Mouse (Mus musculus): ENCODE measurements around the gene E2f2.

The E2f2 gene

DNA sequence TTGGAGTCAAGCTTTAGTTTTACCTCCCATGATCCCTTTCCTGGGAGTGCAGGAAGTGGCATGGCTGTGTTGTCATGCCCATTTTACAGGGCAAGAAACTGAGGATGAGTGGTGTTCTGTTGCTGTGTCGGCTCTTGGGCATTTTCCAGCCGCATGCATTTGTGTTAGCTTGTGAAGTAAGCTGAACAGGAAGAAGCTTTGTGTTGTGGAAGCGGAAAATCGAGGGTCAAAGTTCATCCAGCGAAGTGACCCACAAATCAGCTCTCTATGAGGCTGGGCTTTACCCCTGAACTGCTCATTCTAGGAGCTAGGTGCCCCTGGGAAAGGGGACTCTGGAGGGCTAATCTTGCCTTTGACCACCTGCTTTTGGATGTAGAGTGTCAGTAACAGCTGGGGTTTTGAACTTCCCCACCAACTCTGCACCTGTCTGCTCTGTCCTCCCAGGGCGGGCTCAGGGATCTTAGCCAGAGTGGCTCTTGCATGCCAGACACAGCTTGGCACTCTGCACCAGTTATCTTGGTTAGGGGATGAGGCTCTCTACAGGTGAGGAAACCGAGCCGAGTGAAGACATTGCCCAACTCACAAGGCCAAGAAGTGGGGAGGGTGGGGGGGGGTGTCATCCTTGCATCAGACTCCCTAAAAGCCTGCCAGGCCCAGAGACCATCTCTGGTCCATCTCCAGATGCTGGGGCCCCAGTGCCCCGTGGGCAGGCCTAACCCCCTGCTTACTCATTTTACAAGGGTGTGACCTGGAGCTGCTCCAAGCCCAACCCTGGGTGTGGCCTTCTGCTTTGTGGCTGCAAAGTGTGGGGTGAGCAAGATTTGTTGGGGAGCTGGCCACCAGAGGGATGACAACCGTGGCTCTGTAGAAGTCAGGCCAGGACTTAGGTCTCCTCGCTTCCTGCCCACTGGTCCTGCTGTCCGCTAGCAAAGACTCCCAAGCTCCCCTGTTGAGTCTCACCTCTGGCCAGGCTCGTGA, 2.3 kb downstream of the E2f2 start:
- DNase-seq (ENCODE audit: low spot score in 2 of 2): peak; percentile 84 to 89

GRCm38 (mm10) chr4:136176022-136176552, 3.9 kb downstream of the E2f2 start:
- DNase-seq (ENCODE audit: low spot score in 2 of 2): no peak

GRCm38 (mm10) chr4:136177244-136177611, 5.0 kb downstream of the E2f2 start:
- DNase-seq (ENCODE audit: low spot score in 2 of 2): peak; percentile 43 to 51

- peak; percentile 90 to 95 for DNase-seq (ENCODE audit: low spot score in 2 of 2)
These were observed 5.6 kb downstream of the E2f2 start for GRCm38 (mm10) chr4:136177612-136178474.

- no peak for DNase-seq (ENCODE audit: low spot score in 2 of 2)
These were observed 6.3 kb downstream of the E2f2 start for GRCm38 (mm10) chr4:136178475-136178921.

DNA sequence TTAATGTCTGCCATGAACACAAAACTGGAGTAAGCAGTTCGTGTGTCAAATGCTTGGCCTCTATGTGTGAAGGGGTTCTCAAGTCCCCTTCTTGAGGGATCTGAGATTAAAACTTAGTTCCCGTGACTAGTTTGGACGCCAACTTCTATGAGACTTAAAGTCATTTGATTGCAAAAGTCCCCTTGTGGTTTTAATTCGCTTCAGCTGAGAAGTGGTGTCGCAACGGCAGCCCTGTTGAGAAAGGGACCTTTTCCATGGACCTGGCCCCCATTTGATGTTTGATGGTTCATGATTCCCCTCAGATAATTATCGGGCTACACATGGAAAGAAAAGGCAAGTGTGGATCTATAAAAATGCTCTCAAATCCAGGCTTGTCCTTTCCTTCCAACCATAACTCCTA, 7.3 kb downstream of the E2f2 start:
- no peak for DNase-seq (ENCODE audit: low spot score in 2 of 2)

GRCm38 (mm10) chr4:136179998-136180397, 7.8 kb downstream of the E2f2 start:
- peak; percentile 92 to 95 for DNase-seq (ENCODE audit: low spot score in 2 of 2)

DNA sequence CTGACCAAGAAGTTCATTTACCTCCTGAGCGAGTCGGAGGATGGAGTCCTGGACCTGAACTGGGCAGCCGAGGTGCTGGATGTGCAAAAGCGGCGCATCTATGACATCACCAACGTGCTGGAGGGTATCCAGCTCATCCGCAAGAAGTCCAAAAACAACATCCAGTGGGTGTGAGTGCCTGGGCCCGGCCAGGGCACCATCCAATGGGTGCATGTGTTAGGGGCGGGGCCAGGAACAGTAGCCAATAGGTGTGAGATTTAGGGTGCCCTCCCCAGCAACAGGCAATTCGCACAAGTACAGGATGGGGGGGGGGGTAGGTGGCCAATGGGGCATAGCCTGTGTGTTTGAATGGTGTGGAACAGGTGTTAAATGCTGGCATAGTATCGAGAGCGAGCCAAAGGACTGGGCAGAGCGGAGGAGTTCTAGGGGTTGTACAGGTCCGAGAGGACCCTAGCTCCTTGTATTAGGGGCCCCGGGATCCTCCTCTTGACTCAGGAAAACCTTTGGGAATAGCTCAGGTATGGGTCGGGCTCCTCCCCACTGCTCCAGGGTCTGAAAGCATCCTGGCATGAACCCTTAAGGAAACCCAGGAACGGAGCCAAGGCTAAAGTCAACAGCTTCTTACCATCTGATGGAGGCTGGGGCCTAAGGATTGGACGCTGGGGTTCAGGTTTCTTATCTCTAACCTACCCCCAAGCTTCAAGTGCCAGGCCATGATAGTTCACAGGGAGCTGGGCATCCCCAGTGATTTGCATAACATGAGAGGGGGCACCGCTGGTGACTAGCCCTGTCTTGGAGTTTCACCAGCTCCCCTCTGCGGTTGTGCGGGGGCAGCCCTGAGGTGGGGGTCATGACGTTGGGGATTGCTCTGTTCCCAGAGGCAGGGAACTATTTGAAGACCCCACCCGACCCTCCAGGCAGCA, 8.5 kb downstream of the E2f2 start:
- peak; percentile 72 to 76 for DNase-seq (ENCODE audit: low spot score in 2 of 2)

DNA sequence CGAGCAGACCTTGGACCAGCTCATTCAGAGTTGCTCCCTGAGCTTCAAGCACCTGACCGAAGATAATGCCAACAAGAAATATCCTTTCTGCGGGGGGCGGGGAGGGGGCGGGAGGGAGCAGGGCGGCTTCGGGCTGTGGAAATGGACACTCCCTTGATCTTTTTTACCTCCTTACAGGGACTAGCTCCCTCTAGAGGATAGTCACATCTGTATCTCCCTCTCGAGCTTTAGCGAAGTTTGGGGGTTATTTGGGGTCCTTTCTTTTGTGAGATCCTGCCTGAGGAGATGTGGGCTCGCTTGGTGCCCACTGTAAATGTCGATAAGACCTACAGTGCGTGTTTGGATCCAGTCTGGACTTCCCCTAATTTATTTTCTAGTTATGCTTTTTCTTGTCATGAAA, 9.2 kb downstream of the E2f2 start:
- no peak for DNase-seq (ENCODE audit: low spot score in 2 of 2)

- DNase-seq (ENCODE audit: low spot score in 2 of 2): no peak
These were observed 13.2 kb downstream of the E2f2 start for GRCm38 (mm10) chr4:136185375-136185774.

- DNase-seq (ENCODE audit: low spot score in 2 of 2): no peak
These were observed 14.1 kb downstream of the E2f2 start for GRCm38 (mm10) chr4:136186315-136186714.

DNA sequence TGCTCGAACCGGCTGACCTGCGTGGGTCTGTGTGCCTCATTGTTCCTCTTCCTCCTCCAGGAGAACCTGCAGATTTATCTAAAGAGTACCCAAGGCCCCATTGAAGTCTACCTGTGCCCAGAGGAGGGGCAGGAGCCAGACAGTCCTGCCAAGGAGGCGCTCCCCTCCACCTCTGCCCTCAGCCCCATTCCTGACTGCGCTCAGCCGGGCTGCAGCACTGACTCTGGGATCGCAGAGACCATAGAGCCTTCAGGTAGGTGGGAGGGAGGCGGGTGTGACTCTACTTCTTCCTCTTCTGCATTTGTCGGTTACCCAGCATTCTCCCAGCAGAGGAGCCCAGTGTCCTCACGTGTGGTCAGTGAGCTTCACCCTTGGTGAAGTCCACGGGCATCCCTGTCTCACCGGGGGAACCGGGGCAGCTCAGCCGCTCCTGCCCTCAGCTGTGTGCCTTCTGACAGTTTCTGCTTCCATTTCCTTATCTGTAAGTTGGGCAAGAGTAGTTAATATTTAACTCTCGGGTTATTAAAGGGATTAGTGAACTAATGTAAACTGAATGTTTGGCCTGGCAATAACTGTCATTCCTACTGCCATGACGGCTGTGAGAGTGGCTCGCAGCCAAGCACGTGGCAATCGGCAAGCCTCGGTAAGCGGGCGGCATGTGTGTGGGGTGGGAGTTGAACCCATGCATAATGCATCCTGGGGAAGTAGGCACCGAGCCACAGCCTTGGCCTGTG, 14.7 kb downstream of the E2f2 start:
- DNase-seq (ENCODE audit: low spot score in 2 of 2): no peak

- DNase-seq (ENCODE audit: low spot score in 2 of 2): no peak
These were observed 17.0 kb downstream of the E2f2 start for GRCm38 (mm10) chr4:136188973-136189737.

DNA sequence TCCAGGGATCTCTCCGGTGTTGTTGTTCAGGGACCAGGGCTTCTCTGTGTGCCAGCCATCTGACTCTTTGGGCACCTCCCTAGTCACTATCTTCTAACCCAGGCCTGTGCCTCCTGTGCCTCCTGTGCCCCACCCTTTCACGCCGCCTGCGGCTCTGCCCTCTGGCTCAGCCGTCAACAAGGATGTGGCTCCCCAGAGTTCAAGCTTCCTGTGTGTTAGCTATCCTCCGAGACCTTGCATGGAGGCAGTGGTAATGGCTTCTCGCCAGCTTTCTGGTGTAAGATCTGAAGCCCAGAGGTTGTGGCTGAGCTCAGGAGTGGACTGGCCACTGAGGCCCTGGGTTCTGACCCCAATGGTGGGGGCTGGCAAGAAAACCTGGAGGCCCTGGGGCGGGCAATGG, 17.7 kb downstream of the E2f2 start:
- DNase-seq (ENCODE audit: low spot score in 2 of 2): peak; percentile 64 to 66

DNA sequence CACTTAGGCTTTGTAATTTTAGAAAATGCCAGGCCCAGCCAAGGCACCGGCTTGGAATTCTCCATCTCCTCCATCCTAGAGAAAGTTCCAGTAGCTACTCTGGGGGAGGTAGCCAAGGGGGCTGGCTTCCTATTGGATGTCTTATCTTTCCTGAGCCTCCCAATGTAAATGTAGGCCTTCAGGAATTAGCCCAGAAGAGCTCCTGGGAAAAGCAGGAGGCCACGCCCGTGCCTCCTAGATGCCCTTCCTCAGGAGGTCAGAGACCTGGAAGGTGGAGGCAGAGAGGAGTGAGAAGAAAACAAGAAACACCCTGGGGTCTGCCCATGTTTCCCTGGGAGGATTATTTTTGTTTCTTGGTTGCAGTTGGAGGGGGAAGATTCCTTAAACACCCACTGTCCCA, 21.4 kb downstream of the E2f2 start:
- DNase-seq (ENCODE audit: low spot score in 2 of 2): no peak

- DNase-seq (ENCODE audit: low spot score in 2 of 2): no peak
These were observed 22.8 kb downstream of the E2f2 start for GRCm38 (mm10) chr4:136195029-136195428.

- no peak for DNase-seq (ENCODE audit: low spot score in 2 of 2)
These were observed 23.4 kb downstream of the E2f2 start for GRCm38 (mm10) chr4:136195629-136196028.

DNA sequence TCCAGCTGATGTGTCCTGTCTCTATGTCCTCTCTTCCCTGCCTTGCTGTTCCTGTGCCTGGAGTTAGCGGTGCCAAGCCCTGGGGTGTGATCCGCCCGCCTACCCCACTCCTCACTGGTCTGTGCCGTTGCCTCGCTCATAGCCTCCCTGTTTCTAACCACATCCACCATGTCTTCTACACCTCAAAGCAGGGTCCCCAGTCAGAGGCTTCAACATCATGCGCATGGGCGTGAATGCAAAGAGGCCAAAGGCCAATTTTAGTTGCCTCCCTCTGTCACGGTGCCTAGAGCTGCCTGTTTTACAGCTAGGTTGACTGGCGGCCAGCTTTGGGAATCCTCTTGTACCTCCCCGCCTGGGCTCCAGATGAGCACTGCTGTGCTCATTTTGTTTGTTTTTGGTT, 24.0 kb downstream of the E2f2 start:
- DNase-seq (ENCODE audit: low spot score in 2 of 2): no peak

DNA sequence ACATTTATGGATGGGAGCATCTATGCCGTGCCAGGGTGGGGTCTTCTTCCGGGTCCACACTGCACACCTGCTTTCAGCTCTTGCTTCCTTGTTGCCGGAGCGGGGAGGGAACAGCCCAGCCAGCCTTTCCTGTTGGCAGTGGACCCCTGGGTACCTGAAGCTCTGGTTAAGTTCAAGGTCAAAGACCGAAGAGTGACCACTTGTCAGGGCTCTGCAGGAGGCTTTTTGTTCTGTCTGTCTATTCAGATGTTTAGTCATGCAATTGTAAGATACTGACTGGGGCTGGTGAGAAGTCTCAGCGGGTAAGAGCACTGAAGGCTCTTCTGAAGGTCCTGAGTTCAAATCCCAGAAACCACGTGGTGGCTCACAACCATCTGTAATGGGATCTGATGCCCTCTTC, 26.7 kb downstream of the E2f2 start:
- DNase-seq (ENCODE audit: low spot score in 2 of 2): no peak
